Mouse (Mus musculus) bone marrow, adult 2 months (tissue): ENCODE measurements around the gene Slc29a4. TPM values are rescaled to one million over a fixed set of nuclear protein-coding genes. Genes with fewer than 3 reads are reported as not detected.

Source experiments
- H3K27ac ChIP-seq: fragments of 200-500 bp; 2 replicates; pipeline ENCODE4 v1.5.1; 2012; ENCODE audit warnings: low read depth, mild to moderate bottlenecking, control low read depth, inconsistent platforms, low read length; ENCODE audit not compliant: control insufficient read depth, poor library complexity, insufficient read depth
- H3K4me1 ChIP-seq: fragments of 200-500 bp; 2 replicates; pipeline ENCODE4 v1.6.1; 2011; ENCODE audit warnings: low read length; ENCODE audit not compliant: control insufficient read depth, insufficient read depth
- H3K4me3 ChIP-seq: fragments of 200-500 bp; replicated peaks from 2 replicates; pipeline ENCODE3; 2011; ENCODE audit warnings: mild to moderate bottlenecking, low read depth, low read length, control low read depth; ENCODE audit not compliant: control insufficient read depth
- CTCF ChIP-seq: fragments of 200-500 bp; IDR thresholded peaks from 2 replicates; pipeline ENCODE4 v1.5.1; 2011; ENCODE audit warnings: low read length, control low read depth; ENCODE audit not compliant: control insufficient read depth, insufficient read depth
- POLR2A ChIP-seq: fragments of 200-500 bp; IDR thresholded peaks from 2 replicates; pipeline ENCODE4 v1.6.1; 2011; ENCODE audit warnings: low read depth, mild to moderate bottlenecking, control low read depth, low read length, borderline replicate concordance; ENCODE audit not compliant: control insufficient read depth
- WGBS: fragments of 180-500 bp; shearing (Covaris S2); methylation state at CpG from one replicate; pipeline ENCODE4 v1.1.7; 2018; 5-methylcytosine and 5-hydroxymethylcytosine counted together
- polyA plus RNA-seq: library from polyadenylated mRNA; stranded (reverse); fragments of >200 nt; gene quantifications from 2 replicates; pipeline ENCODE4 v1.2.4, GENCODE M21; 2011; ENCODE audit warnings: low replicate concordance; ENCODE audit not compliant: missing spikeins, insufficient read depth, insufficient read length

Gene Slc29a4
- polyA plus RNA-seq, 1 experiment, result not detected

DNA sequence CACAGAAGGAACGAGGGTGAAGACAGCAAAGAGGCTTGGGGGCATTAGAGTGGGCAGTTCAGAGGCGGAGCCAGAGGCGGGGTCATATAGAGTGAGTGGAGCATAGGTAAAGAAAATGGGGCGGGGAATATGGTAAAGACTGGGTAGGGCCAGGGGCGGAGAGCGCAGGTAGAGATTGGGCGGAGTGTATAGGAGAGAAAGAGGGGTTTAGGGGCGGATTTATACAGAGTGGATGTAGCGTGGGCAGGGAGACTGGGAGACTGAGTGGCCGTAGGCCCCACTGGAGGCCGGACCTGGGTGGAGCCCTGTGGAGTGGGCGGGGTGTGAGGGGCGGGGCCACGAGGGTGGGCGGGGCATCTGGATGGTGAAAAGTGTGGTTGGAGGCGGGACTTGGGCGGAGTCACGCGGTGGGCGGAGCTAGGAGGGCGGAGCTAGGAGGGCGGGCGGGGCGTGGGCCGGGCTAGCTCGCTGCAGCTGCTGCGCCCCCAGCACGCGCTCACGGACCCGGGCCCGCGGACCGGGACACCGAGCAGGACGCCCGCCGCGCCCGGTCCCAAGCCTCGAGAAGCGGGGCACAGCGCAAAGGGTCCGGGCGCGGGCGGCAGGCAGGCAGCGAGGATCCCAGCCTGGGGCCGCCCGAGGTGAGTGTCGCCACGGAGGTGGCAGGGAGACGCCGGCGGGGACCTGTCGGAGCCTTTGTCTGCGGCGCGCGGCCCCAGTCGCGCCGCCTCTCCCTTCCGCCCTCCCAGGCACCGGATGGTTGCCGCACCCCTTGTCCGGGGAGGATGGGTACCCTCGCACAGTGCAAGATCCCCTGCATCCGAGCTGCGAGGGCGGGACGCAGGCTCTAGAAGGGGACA lies 9.6 kb downstream of the Slc29a4 start:
- H3K27ac ChIP-seq, result no peak overlapping the region
- 2% methylated on average over 65 of the region's 72 CpGs for WGBS
- H3K4me1 ChIP-seq, result no peaks in the 10 kb centered on the region; the same call in 1 of the 2 replicates
- H3K4me3 ChIP-seq, result peak overlapping the region; percentile 18
- TF ChIP-seq POLR2A, result no peak
- TF ChIP-seq CTCF, result no peak

GRCm38 (mm10) chr5:142702511-142703138 lies 10.3 kb downstream of the Slc29a4 start:
- 23% methylated on average over 18 of the region's 18 CpGs for WGBS
- no peaks in the 10 kb centered on the region; the same call in 1 of the 2 replicates for H3K4me1 ChIP-seq
- no peak for TF ChIP-seq CTCF
- TF ChIP-seq POLR2A, result no peak
- no peak overlapping the region for H3K27ac ChIP-seq
- peak overlapping the region; percentile 18 for H3K4me3 ChIP-seq

GRCm38 (mm10) chr5:142703569-142703968 lies 11.3 kb downstream of the Slc29a4 start:
- no peak overlapping the region for H3K27ac ChIP-seq
- TF ChIP-seq POLR2A (no peak), CTCF (no peak)

DNA sequence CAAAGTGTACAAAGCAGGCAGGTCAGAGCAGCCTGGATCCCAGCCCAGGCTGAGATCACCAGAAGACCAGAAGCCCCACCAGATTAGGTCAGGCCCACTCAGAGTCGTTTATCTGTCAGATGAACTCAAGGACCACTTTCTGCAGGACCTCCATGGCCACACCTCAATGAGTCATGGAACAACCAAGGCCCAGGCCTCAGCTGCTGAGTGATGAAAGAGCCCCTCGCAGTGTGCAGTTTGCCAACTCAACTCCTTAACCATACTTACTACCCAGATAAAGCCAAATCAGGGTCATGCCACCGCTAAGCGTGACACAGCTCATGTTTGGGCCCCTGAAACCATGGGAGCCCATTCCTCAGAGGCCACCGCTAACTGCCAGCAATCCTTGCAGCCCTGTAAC lies 15.4 kb downstream of the Slc29a4 start:
- Histone ChIP-seq H3K4me3 (no peak overlapping the region), H3K27ac (no peak overlapping the region), H3K4me1 (no peaks in the 10 kb centered on the region)
- TF ChIP-seq CTCF, result no peak
- no peak for TF ChIP-seq POLR2A
- WGBS, result 72% methylated on average over 5 of the region's 5 CpGs

More at GRCm38 (mm10) chr5:142703569-142703968, 11.3 kb downstream of the Slc29a4 start:
- no peaks in the 10 kb centered on the region for H3K4me1 ChIP-seq
- WGBS, result 87% methylated on average over 10 of the region's 10 CpGs
- no peak overlapping the region for H3K4me3 ChIP-seq

DNA sequence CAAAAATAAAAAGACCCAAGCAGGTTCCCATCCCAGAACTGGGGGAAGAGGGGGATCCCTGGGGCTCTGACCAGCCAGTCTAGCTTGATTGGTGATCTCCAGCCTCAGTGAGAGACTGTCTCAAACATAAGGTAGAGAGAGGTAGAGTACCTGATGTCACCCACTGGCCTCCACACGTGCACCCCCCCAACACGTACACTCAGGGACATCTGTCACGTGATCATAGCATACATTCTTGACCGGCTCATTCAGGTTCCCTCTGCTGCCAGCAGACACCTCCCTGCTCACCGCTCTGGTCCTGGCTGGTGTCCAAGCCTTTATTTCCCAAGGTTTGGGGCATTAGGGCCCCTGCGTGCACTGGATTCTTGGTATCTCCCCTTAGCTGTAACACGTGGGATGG lies 17.1 kb downstream of the Slc29a4 start:
- 80% methylated on average over 7 of the region's 7 CpGs for WGBS
- no peak overlapping the region for H3K4me3 ChIP-seq
- no peak overlapping the region for H3K27ac ChIP-seq
- no peaks in the 10 kb centered on the region for H3K4me1 ChIP-seq
- TF ChIP-seq CTCF (no peak), POLR2A (no peak)

DNA sequence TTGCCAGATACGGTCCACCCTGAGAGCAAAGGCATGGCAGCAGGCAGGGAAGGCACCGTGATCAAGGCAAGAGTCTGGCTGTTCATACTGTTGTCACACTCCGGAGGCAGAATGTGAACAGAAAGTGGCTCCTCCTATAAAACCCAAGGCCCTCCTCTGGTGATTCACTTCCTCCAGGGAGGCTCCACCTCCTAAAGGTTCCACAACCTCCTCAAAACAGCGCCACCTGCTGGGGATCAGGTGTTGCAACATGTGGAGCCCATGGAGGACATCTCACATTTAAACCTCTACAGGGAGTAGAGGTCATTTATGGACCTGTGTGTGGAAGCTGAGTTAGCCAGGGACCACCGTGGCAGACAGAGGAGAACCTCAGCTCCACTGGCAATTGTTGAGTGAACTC lies 20.1 kb downstream of the Slc29a4 start:
- 82% methylated on average over 5 of the region's 5 CpGs for WGBS
- Histone ChIP-seq H3K4me1 (no peaks in the 10 kb centered on the region), H3K27ac (no peak overlapping the region), H3K4me3 (no peak overlapping the region)
- TF ChIP-seq POLR2A (no peak), CTCF (0 out of 2 replicates have a peak, but pooled peaks have one; percentile 9)

DNA sequence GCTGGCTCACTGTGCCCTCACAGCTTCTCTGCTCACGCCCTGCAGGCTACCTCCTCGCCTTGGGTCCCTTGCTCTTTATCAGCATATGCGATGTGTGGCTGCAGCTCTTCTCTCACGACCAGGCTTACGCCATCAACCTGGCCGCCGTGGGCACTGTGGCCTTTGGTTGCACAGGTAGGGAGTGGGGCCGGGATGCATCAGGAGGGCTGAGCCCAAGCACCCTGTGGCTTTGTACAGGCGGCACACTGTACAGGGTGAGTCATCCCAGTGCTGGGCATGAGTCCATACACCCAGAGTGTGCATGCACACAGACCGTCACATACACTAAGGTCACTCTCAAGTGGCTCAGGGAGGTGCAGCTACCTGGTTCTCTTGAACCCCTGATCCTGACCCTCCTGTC lies 21.7 kb downstream of the Slc29a4 start:
- H3K27ac ChIP-seq, result no peak overlapping the region
- WGBS, result 72% methylated on average over 10 of the region's 10 CpGs
- no peaks in the 10 kb centered on the region for H3K4me1 ChIP-seq
- TF ChIP-seq CTCF (no peak), POLR2A (no peak)
- H3K4me3 ChIP-seq, result no peak overlapping the region

DNA sequence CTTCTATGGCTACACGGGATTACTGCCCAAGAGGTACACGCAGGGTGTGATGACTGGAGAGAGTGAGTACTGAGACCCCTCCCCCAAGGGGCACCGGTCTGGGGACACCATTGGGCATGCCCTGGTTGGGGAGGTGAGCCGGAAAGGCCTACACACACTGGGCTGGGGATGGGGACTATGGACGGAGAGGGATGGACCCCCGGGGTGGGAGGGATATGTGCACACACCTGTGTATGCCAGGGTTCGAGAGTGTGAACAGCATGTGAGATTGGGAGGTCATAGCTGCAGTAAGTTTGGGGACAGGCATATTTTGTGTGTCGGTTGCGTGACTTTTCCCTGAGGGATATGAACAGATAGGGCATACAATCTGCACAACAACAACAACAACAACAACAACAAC lies 22.7 kb downstream of the Slc29a4 start:
- H3K4me3 ChIP-seq, result no peak overlapping the region
- H3K4me1 ChIP-seq, result no peaks in the 10 kb centered on the region
- 79% methylated on average over 9 of the region's 9 CpGs for WGBS
- TF ChIP-seq CTCF (no peak), POLR2A (no peak)
- no peak overlapping the region for H3K27ac ChIP-seq

DNA sequence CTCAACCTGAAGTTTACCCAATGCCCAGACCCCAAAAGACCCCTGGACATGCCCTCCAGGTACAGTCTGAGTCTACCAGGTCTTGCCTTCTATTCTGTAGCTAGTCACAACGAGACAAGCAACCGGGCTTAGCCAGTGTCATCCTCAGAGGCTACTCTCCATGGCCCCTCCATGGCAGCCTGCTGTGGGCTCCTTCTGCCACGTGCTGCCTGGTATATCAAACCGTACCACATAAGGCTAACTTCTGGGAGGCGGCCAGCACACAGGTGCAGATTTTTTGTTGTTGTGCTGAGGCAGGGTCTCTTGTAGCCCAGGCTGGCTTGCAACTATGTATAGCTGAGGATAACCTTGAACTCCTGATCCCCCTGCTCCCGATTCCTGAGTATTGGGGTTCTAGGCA lies 23.7 kb downstream of the Slc29a4 start:
- no peak for TF ChIP-seq POLR2A
- no peak for TF ChIP-seq CTCF
- WGBS, result 68% methylated on average over 6 of the region's 6 CpGs
- Histone ChIP-seq H3K27ac (no peak overlapping the region), H3K4me1 (no peaks in the 10 kb centered on the region), H3K4me3 (no peak overlapping the region)
